Mouse (Mus musculus): ENCODE results near the gene Fam184a.
"Not testable (repeated sequence)": the region's sequence is repeated elsewhere in the genome, so short reads cannot be mapped to it uniquely, and the experiment has no call there.

The Fam184a gene

GRCm38 (mm10) chr10:53688952-53689584, 61.9 kb downstream of the Fam184a start:
- DNase-seq: no peak

DNA sequence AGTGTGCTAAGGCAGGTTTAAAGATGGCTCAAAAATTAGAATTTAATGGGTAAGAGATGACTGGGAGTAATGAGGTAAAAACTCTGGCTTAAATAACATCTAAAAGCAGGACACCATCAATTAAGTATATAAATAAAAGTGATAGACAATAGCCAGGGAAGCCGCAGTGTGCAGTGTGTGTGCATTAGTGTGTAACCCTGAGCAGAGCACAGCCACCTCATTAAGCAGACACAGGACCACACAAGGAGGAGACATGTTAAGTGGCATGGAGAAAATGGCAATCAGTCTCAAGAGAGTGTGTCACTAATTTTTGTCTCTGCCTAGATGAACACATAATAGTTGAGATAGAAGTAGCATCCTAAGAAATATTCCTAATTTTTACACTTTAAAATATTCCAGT, 62.4 kb downstream of the Fam184a start:
- no peak for DNase-seq

GRCm38 (mm10) chr10:53687888-53688287, 63.0 kb downstream of the Fam184a start:
- DNase-seq: no peak

- no peak for DNase-seq
These were observed 65.1 kb downstream of the Fam184a start for GRCm38 (mm10) chr10:53685806-53686205.

DNA sequence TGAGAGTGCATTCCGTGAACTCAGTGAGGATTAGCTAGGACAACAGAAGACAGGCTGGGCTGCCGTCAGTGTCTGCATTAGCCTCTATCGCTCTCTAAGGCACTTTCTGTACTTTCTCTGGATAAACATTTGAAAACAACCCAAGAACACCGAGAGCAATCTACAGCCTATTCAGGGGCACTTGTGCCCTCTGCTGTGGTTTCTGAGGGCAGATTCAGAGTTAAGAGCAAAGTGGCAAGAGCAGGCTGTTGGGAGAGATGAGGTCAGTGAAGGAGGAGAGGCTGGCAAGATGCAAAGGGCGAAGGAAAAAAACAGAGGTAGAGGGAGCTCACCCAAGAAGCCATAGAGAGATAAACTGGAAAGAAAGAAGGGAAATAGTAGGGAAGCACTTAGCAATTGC, 67.7 kb downstream of the Fam184a start:
- no peak for DNase-seq

DNA sequence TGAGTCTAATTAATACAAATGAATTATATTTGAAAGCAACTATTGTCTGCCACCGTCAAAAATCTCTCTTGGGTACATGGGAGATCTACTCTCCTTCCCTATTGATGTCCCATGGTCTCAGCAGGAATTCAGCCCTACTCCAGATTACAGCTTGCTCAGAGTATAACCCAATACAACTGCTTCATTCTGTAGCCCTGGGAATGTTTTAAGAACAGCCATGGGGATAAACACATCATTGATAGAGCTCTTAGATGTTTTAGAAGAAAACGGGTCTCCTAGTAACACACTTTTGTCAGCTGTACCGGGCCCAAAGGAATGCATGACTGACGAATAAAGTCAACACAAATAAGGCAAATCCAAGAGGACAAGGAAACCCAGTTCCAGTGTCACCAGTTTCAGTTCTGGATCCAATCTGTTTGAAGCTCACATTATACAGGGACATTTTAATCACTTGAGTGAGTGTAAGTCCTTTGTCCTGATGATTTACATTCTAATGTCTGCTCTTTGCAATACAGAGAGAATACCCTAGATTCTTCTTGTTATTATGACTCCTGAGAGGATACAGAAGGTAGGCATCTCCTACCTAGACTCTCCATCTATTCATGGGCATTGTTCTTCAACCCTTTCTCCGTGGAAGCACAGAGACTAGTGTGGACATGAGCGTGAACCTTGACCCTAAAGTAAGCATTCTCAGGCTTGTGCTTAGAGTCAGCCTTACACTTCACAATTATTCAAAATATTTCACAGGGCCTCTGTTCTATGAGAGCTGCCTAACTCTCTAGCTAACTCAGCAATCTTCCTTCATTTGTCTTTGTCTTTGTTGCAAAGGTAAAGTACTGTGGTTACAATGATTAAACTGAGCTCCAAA, 71.0 kb downstream of the Fam184a start:
- no peak for DNase-seq

- DNase-seq: no peak
These were observed 89.1 kb downstream of the Fam184a start for GRCm38 (mm10) chr10:53661788-53662187.

DNA sequence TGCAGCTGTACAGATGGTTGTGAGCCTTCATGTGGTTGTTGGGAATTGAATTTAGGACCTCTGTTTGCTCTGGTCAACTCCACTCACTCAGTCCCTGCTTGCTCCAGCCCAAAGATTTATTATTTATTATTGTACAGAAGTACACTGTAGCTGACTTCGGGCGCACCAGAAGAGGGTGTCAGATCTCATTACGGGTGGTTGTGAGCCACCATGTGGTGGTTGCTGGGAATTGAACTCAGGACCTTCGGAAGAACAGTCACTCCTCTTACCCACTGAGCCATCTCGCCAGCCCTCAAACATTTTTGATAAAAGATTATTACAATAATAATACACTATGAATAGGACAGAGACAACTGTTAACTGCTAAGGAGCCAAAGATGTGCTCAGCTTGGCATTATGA, 96.7 kb downstream of the Fam184a start:
- DNase-seq: not testable (repeated sequence)

- DNase-seq: no peak
These were observed 100.2 kb downstream of the Fam184a start for GRCm38 (mm10) chr10:53650683-53651082.

GRCm38 (mm10) chr10:53641507-53641906, 109.4 kb downstream of the Fam184a start:
- DNase-seq: peak; percentile 68 to 73

GRCm38 (mm10) chr10:53635246-53635971, 115.5 kb downstream of the Fam184a start:
- no peak for DNase-seq

- DNase-seq: no peak
These were observed 116.8 kb downstream of the Fam184a start for GRCm38 (mm10) chr10:53634160-53634559.

DNA sequence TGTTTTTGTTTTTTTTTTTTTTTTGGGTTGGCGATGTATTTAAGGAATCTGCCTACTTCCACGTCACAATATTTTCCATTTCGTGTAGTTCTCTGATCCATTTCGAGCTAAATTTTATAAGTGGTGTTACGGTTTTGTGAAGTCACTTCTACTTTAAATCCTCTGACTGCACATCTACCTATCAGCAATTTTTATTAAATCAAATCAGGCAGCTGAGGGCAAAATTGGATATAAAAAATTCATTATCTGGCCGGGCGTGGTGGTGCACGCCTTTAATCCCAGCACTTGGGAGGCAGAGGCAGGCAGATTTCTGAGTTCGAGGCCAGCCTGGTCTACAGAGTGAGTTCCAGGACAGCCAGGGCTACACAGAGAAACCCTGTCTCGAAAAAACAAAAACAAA, 120.6 kb downstream of the Fam184a start, which contains the start of gene Mcm9:
Gene Mcm9, minus strand, starts transcription at position 101 of the 400 bp plus-strand sequence.
- DNase-seq: not testable (repeated sequence)

DNA sequence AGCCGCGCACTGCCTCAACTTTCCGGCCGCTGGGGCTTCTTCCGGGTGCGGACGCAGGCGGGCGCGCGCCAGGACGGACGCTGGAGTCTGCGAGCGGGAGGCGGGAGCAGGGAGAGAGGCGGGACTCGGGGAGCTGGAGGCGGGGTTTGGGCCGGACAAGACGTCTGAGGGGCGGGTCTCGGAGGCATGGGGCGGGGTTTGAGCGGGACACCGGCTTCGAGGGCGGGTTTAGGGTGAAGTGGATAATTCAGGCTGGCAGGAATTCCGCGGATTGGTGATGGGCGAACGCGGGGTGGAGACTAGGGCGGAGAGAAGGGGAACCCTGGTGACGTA, 121.0 kb downstream of the Fam184a start:
- DNase-seq: peak; percentile 98 to 99

DNA sequence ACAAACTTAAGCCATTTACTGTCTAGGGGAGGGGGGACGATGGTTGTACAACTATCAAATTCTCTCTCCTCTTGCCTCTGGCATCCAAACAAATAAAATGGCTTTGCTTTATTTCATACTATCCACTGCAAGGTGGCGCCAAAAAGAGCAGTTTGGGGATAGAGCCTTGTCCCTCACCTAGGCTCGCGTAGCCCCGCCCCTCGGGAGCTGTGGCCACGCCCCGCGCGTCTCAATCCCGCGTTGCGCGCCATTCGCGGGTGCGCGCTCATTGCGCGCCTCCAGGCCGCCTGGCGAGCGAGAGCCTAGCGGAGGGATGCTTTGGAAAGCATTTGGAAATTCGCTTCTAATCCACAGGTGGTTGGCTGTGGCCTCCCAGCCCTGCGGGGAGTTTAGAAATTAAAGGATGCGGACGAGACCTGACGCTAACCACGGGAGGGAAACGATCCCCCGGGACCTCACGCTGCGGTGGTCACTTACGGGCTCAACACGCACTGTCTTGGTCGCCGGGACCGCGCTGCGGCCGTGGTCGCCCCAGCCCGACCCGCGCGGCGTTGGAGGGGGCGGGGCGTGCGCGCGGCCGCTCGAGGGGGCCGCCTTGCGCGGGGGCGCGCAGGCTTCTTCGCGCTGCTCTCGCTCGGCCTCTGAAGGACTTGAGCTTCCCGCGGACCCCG, 121.5 kb downstream of the Fam184a start:
- peak; percentile 98 for DNase-seq

- no peak for DNase-seq
These were observed 134.9 kb downstream of the Fam184a start for GRCm38 (mm10) chr10:53615850-53616616.

DNA sequence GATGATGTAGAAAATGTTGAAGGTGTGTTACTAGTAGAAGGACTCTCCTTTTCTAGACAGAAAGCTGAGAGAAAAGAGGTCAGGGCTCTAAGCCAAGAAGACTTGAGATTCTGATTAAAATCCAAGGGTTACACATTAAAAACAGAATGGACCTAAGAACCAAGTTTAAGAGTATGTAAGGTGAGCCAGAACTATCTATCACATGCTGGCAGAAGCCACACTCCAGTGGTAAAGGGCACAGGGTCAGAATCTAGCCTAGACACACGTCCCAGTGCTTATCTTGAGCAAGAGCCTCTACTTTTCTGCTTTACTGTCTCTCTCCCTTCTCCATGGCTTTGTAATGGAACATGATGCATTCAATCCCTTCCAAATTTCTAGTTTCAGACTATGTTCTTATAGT, 137.0 kb downstream of the Fam184a start:
- DNase-seq: no peak

DNA sequence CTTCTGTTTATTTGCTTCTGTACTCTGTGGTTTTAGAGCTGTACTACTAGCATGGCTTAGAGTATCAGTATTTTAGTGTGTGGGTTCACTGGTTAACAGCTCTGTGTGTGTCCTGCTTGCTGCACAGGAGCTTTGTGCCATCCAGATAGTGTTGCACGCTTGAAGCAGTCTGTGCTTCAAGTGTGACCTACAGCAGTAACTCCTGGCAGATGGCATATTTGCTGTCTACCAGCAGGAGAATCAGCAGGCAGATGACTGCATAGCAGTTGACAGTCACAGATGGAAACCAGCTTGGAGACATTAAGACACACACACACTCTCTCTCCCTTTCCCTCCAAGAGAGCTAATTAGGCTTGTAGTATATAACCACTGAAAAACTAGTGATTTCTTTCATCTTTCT, 138.8 kb downstream of the Fam184a start:
- peak; percentile 69 to 81 for DNase-seq

- no peak for DNase-seq
These were observed 142.6 kb downstream of the Fam184a start for GRCm38 (mm10) chr10:53608274-53608673.

DNA sequence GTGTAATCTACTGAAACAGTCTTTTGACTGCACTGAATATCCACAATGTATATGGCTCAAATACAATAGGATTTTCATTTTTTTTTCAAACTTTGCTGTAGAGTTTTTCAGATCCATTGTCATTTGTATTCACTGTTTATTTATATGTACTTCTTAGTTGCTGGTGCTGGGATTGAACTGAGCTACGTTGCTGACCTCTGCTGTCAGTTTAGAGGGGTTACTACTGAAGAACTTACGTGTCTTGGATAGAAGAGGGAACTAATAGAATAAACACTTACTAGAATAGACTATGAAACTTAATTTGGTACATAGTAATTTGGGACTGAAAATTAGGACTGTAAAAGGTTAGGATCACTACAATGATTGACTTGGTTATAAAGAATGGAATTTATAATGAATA, 145.6 kb downstream of the Fam184a start:
- DNase-seq: no peak

GRCm38 (mm10) chr10:53598821-53599220, 152.1 kb downstream of the Fam184a start:
- no peak for DNase-seq

Measured in cerebellum, postnatal 14 days (tissue).